Mouse (Mus musculus): ENCODE results near the gene Lilrb4a. TPM values are rescaled to one million over a fixed set of nuclear protein-coding genes. Genes with fewer than 3 reads are reported as not detected.

Gene Lilrb4a
- polyA plus RNA-seq (2012; rRNA removed): 0.64 and 1.1 TPM in 2 replicates

DNA sequence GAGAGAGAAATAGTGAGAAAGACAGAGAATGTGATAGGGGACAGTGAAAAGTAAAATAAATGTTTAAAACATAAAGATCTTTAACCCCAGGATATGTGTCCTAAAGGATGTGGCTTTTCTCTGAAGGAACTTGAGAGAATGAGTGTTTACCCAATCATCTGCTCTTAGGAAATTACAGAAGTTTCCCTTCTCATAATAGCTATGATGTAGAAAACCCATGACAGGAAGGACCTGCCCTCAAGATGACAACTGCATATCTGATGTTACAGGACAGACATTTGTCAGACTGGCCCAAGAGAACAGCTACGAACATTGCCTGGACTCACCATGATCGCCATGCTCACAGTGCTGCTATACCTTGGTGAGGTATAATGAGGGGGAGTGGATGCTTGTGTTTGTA is at the start of gene Lilrb4a:
Gene Lilrb4a, plus strand, starts transcription at position 266 of the 400 bp plus-strand sequence.

DNA sequence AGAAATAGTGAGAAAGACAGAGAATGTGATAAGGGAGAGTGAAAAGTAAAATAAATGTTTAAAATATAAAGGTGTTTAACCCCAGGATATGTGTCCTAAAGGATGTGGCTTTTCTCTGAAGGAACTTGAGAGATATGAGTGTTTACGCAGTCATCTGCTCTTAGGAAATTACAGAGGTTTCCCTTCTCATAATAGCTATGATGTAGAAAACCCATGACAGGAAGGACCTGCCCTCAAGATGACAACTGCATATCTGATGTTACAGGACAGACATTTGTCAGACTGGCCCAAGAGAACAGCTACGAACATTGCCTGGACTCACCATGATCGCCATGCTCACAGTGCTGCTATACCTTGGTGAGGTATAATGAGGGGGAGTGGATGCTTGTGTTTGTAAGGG is 10.4 kb upstream of the Lilrb4a start, which contains the start of the genes Gm49339 and Lilr4b:
Gene Gm49339, plus strand, starts transcription at position 216 of the 400 bp plus-strand sequence.
Gene Lilr4b, plus strand, starts transcription at position 236 of the 400 bp plus-strand sequence.

Other genes with a start within 250 kb of the Lilrb4a start
- 0.23 TPM in 1 of 2 replicates, not detected in the other for gene Gm49339, start 10.3 kb upstream of the Lilrb4a start, polyA plus RNA-seq (2012; rRNA removed)
- 0.11 and 0.23 TPM in 2 replicates for gene Lilr4b, start 10.3 kb upstream of the Lilrb4a start, polyA plus RNA-seq (2012; rRNA removed)
- 1.7 and 1.9 TPM in 2 replicates for gene Fam162b, start 99.6 kb downstream of the Lilrb4a start, polyA plus RNA-seq (2012; rRNA removed)
- 0.04 and 0.05 TPM in 2 replicates for gene Gprc6a, start 140.5 kb downstream of the Lilrb4a start, polyA plus RNA-seq (2012; rRNA removed)
- gene Rfx6, start 186.8 kb downstream of the Lilrb4a start, polyA plus RNA-seq (2012; rRNA removed): not detected in 2 replicates